Mouse (Mus musculus) cerebellum, adult 18-20 months (tissue): Measurements from ENCODE around the gene Stx18.

Experiments used
- DNase-seq, 2 experiments: peaks; one replicate each; pipeline ENCODE4 v3.0.0; 2021

Stx18 gene

GRCm38 (mm10) chr5:38082589-38082988 is 44.0 kb downstream of the Stx18 start:
- no peak for DNase-seq

GRCm38 (mm10) chr5:38083362-38083761 is 44.8 kb downstream of the Stx18 start:
- no peak for DNase-seq

GRCm38 (mm10) chr5:38084616-38085015 is 46.1 kb downstream of the Stx18 start:
- no peak for DNase-seq

- peak; percentile 51 to 57 for DNase-seq
These were observed 47.2 kb downstream of the Stx18 start for GRCm38 (mm10) chr5:38085561-38086392.

- DNase-seq: no peak
These were observed 51.6 kb downstream of the Stx18 start for GRCm38 (mm10) chr5:38090111-38090510.

- DNase-seq: no peak
These were observed 52.0 kb downstream of the Stx18 start for GRCm38 (mm10) chr5:38090581-38090980.

GRCm38 (mm10) chr5:38091046-38091965 is 52.8 kb downstream of the Stx18 start:
- peak; percentile 49 to 55 for DNase-seq

- no peak for DNase-seq
These were observed 53.4 kb downstream of the Stx18 start for GRCm38 (mm10) chr5:38091966-38092304.

- DNase-seq: no peak
These were observed 55.8 kb downstream of the Stx18 start for GRCm38 (mm10) chr5:38094331-38094730.

GRCm38 (mm10) chr5:38097501-38098093 is 59.1 kb downstream of the Stx18 start:
- DNase-seq: peak; percentile 32 to 39

GRCm38 (mm10) chr5:38099139-38099676 is 60.7 kb downstream of the Stx18 start:
- DNase-seq: no peak

- DNase-seq: no peak
These were observed 64.4 kb downstream of the Stx18 start for GRCm38 (mm10) chr5:38102945-38103344.

- DNase-seq: no peak
These were observed 67.6 kb downstream of the Stx18 start for GRCm38 (mm10) chr5:38106080-38106697.

- no peak for DNase-seq
These were observed 68.3 kb downstream of the Stx18 start for GRCm38 (mm10) chr5:38106807-38107206.

- no peak for DNase-seq
These were observed 76.0 kb downstream of the Stx18 start for GRCm38 (mm10) chr5:38114526-38114925.

GRCm38 (mm10) chr5:38117056-38117455 is 78.5 kb downstream of the Stx18 start:
- no peak for DNase-seq

GRCm38 (mm10) chr5:38119268-38119667 is 80.7 kb downstream of the Stx18 start:
- DNase-seq: no peak

- no peak for DNase-seq
These were observed 83.2 kb downstream of the Stx18 start for GRCm38 (mm10) chr5:38121699-38122098.

- DNase-seq: no peak
These were observed 88.2 kb downstream of the Stx18 start for GRCm38 (mm10) chr5:38126519-38127306.

- DNase-seq: no peak
These were observed 90.8 kb downstream of the Stx18 start for GRCm38 (mm10) chr5:38129339-38129738.

- no peak for DNase-seq
These were observed 97.7 kb downstream of the Stx18 start for GRCm38 (mm10) chr5:38136247-38136646.

- DNase-seq: no peak
These were observed 98.6 kb downstream of the Stx18 start for GRCm38 (mm10) chr5:38137163-38137562.
